Mouse (Mus musculus) cerebellum, adult 2 months (tissue): ENCODE measurements at regions not wholly inside any gene's neighbourhood (a gene's known extent, or its start where the extent isn't known, plus 50 kb on each side); places are given as distances from the start of the nearest gene placed in this dataset.
A peak's percentile ranks its signal among the peaks of the same experiment; 100 is the strongest.

Experiments used
- DNase-seq, 2 experiments: peaks; one replicate each; pipeline ENCODE4 v3.0.0; 2021
- H3K27ac ChIP-seq: fragments of 200-500 bp; 2 replicates; pipeline ENCODE4 v1.5.1; 2012; ENCODE audit warnings: low read length, control low read depth, inconsistent platforms; ENCODE audit not compliant: insufficient read depth
- H3K27me3 ChIP-seq: fragments of 200-500 bp; 2 replicates; pipeline ENCODE4 v1.6.1; 2012; ENCODE audit warnings: inconsistent platforms, mild to moderate bottlenecking, low read length, moderate library complexity; ENCODE audit not compliant: control insufficient read depth, insufficient read depth
- H3K4me1 ChIP-seq: fragments of 200-500 bp; 2 replicates; pipeline ENCODE4 v1.6.1; 2011; ENCODE audit warnings: low read length; ENCODE audit not compliant: control insufficient read depth, insufficient read depth
- H3K4me3 ChIP-seq: fragments of 200-500 bp; replicated peaks from 2 replicates; pipeline ENCODE3; 2011; ENCODE audit warnings: mild to moderate bottlenecking, low read depth, low read length, control low read depth; ENCODE audit not compliant: insufficient read depth
- CTCF ChIP-seq: fragments of 200-500 bp; IDR thresholded peaks from 2 replicates; pipeline ENCODE4 v1.5.1; 2011; ENCODE audit warnings: low read depth, mild to moderate bottlenecking, control low read depth, low read length, moderate library complexity, borderline replicate concordance; ENCODE audit not compliant: insufficient read depth
- POLR2A ChIP-seq: fragments of 200-500 bp; IDR thresholded peaks from 2 replicates; pipeline ENCODE4 v1.6.1; 2011; ENCODE audit warnings: low read length, control low read depth, borderline replicate concordance; ENCODE audit not compliant: insufficient read depth
- WGBS: fragments of 180-500 bp; shearing (Covaris S2); methylation state at CpG from one replicate; pipeline ENCODE4 v1.1.7; 2018; 5-methylcytosine and 5-hydroxymethylcytosine counted together

- H3K4me1 ChIP-seq: no peaks in the 10 kb centered on the region
- no peaks in the 10 kb centered on the region for H3K27me3 ChIP-seq
- H3K27ac ChIP-seq: no peak overlapping the region
- no peak for TF ChIP-seq POLR2A
- no peak for TF ChIP-seq CTCF
- no peak for DNase-seq
- WGBS: 70% methylated on average over 18 of the region's 18 CpGs
- H3K4me3 ChIP-seq: no peak overlapping the region
Observed at GRCm38 (mm10) chrX:12286910-12287522, 126.9 kb upstream of the Bcor start.

- no peaks in the 10 kb centered on the region for H3K4me1 ChIP-seq
- no peaks in the 10 kb centered on the region for H3K27me3 ChIP-seq
- WGBS: 19% methylated on average over 16 of the region's 17 CpGs
- no peak overlapping the region for H3K4me3 ChIP-seq
- no peak overlapping the region for H3K27ac ChIP-seq
- no peak for TF ChIP-seq CTCF
- no peak for TF ChIP-seq POLR2A
- peak; percentile 15 for DNase-seq
Observed at GRCm38 (mm10) chrX:12287656-12288561, 127.8 kb upstream of the Bcor start.

- Histone ChIP-seq H3K4me3 (no peak overlapping the region), H3K4me1 (no peaks in the 10 kb centered on the region), H3K27me3 (no peaks in the 10 kb centered on the region), H3K27ac (no peak overlapping the region)
- TF ChIP-seq CTCF: no peak
- TF ChIP-seq POLR2A: no peak
- DNase-seq: no peak
- WGBS: 80% methylated on average over 5 of the region's 5 CpGs
Observed at GRCm38 (mm10) chrX:12288562-12289117, 128.5 kb upstream of the Bcor start.

GRCm38 (mm10) chrX:12293146-12293545 lies 133.0 kb upstream of the Bcor start:
- H3K4me3 ChIP-seq: no peak overlapping the region
- TF ChIP-seq CTCF (no peak), POLR2A (no peak)
- H3K4me1 ChIP-seq: no peaks in the 10 kb centered on the region
- H3K27ac ChIP-seq: no peak overlapping the region
- WGBS: 51% methylated on average over 2 of the region's 2 CpGs
- H3K27me3 ChIP-seq: no peaks in the 10 kb centered on the region
- no peak for DNase-seq

- H3K4me1 ChIP-seq: no peaks in the 10 kb centered on the region
- H3K27ac ChIP-seq: no peak overlapping the region
- no peak overlapping the region for H3K4me3 ChIP-seq
- TF ChIP-seq POLR2A: no peak
- H3K27me3 ChIP-seq: no peaks in the 10 kb centered on the region
- no peak for DNase-seq
- WGBS: 63% methylated on average over 8 of the region's 9 CpGs
Observed at GRCm38 (mm10) chrX:12294452-12294851, 134.3 kb upstream of the Bcor start.

GRCm38 (mm10) chrX:12294941-12295340 lies 134.8 kb upstream of the Bcor start:
- Histone ChIP-seq H3K27ac (no peak overlapping the region), H3K27me3 (no peaks in the 10 kb centered on the region), H3K4me1 (no peaks in the 10 kb centered on the region), H3K4me3 (no peak overlapping the region)
- no peak for DNase-seq
- TF ChIP-seq CTCF (no peak), POLR2A (no peak)
- 70% methylated on average over 6 of the region's 6 CpGs for WGBS

- no peak for DNase-seq
- TF ChIP-seq CTCF (no peak), POLR2A (no peak)
- 87% methylated on average over 9 of the region's 9 CpGs for WGBS
- Histone ChIP-seq H3K4me3 (no peak overlapping the region), H3K27me3 (no peaks in the 10 kb centered on the region), H3K27ac (no peak overlapping the region), H3K4me1 (no peaks in the 10 kb centered on the region)
Observed at GRCm38 (mm10) chrX:12296264-12297053, 136.3 kb upstream of the Bcor start.

- TF ChIP-seq CTCF (no peak), POLR2A (no peak)
- no peak overlapping the region for H3K4me3 ChIP-seq
- WGBS: 31% methylated on average over 5 of the region's 5 CpGs
- no peaks in the 10 kb centered on the region for H3K4me1 ChIP-seq
- peak in 1 of 2 experiments; percentile 17 for DNase-seq
- no peak overlapping the region for H3K27ac ChIP-seq
- H3K27me3 ChIP-seq: no peaks in the 10 kb centered on the region
Observed at GRCm38 (mm10) chrX:12298609-12299008, 138.5 kb upstream of the Bcor start.
